Mouse (Mus musculus) CH12.LX (cell line): ENCODE results near the gene Syngap1. TPM values are rescaled to one million over a fixed set of nuclear protein-coding genes. Genes with fewer than 3 reads are reported as not detected.

Experiments
- DNase-seq: peaks from one replicate; pipeline ENCODE4 v3.0.0-alpha.2; 2013; ENCODE audit errors: extremely low read depth
- H3K27ac ChIP-seq: 2 replicates; pipeline ENCODE4 v1.5.1; 2012; ENCODE audit warnings: low read depth, mild to moderate bottlenecking, control low read depth, moderate library complexity; ENCODE audit not compliant: insufficient read depth
- H3K27me3 ChIP-seq: replicated peaks from 2 replicates; pipeline ENCODE3; 2012; ENCODE audit warnings: inconsistent platforms
- H3K36me3 ChIP-seq, 2 experiments: replicated peaks in 1 of 2; 2 replicates each; pipeline versions ENCODE3 to v1.6.1; 2012; ENCODE audit warnings: inconsistent platforms in 1 of 2, low read length in 1 of 2, mild to moderate bottlenecking in 1 of 2, mixed read lengths in 1 of 2, moderate library complexity in 1 of 2; ENCODE audit not compliant: control insufficient read depth in 1 of 2, insufficient read depth in 1 of 2
- H3K4me1 ChIP-seq, 2 experiments: 2 replicates each; pipeline ENCODE4 v1.6.1; 2012; ENCODE audit warnings: inconsistent platforms in 1 of 2, moderate library complexity in 1 of 2; ENCODE audit not compliant: insufficient read depth in 2 of 2, control insufficient read depth in 1 of 2
- H3K4me2 ChIP-seq: 2 replicates; pipeline ENCODE4 v1.6.1; 2012; ENCODE audit warnings: low read depth, mild to moderate bottlenecking, control low read depth; ENCODE audit not compliant: poor library complexity, insufficient read depth, severe bottlenecking
- H3K4me3 ChIP-seq, 3 experiments: fragments of 150-350 bp in 1 of 3; sonication (generic) in 1 of 3; replicated peaks in 1 of 3; 2 replicates each; pipeline versions ENCODE3 to v1.5.1; 2011 to 2012; ENCODE audit warnings: low read depth in 2 of 3, low read length in 2 of 3, mild to moderate bottlenecking in 2 of 3, moderate library complexity in 2 of 3, control low read depth in 1 of 3, improper control_type of control experiment in 1 of 3, inconsistent platforms in 1 of 3, mixed read lengths in 1 of 3; ENCODE audit not compliant: poor library complexity in 1 of 3
- H3K79me2 ChIP-seq: replicated peaks from 2 replicates; pipeline ENCODE4 v1.6.1; 2012; ENCODE audit warnings: mild to moderate bottlenecking, moderate library complexity; ENCODE audit not compliant: control insufficient read depth, poor library complexity, insufficient read depth, severe bottlenecking; ENCODE audit errors: extremely low read depth
- H3K9ac ChIP-seq: 2 replicates; pipeline ENCODE4 v1.6.1; 2012; ENCODE audit warnings: low read depth, mild to moderate bottlenecking, control low read depth, moderate library complexity; ENCODE audit not compliant: insufficient read depth
- H3K9me3 ChIP-seq: replicated peaks from 2 replicates; pipeline ENCODE3; 2012; ENCODE audit warnings: low read length, inconsistent platforms, mixed read lengths
- BHLHE40 ChIP-seq: IDR thresholded peaks from 2 replicates; pipeline ENCODE4 v1.6.1; 2011; ENCODE audit warnings: mild to moderate bottlenecking, low read depth, low read length, improper control_type of control experiment
- CHD1 ChIP-seq: IDR thresholded peaks from 2 replicates; pipeline ENCODE4 v1.6.1; 2012; ENCODE audit warnings: low read depth, low read length, improper control_type of control experiment, inconsistent platforms
- CHD2 ChIP-seq: IDR thresholded peaks from 2 replicates; pipeline ENCODE4 v1.6.1; 2011; ENCODE audit warnings: low read length, improper control_type of control experiment
- CTCF ChIP-seq, 2 experiments: IDR thresholded peaks in 1 of 2; conservative IDR thresholded peaks in 1 of 2; 2 replicates each; pipeline ENCODE4 v1.5.1; 2011 to 2012; ENCODE audit warnings: low read depth in 2 of 2, low read length in 2 of 2, improper control_type of control experiment in 1 of 2, inconsistent platforms in 1 of 2, mild to moderate bottlenecking in 1 of 2, moderate library complexity in 1 of 2
- E2F4 ChIP-seq: IDR thresholded peaks from 2 replicates; pipeline ENCODE4 v1.6.1; 2011; ENCODE audit warnings: low read depth, low read length, improper control_type of control experiment; ENCODE audit not compliant: insufficient replicate concordance
- EP300 ChIP-seq: IDR thresholded peaks from 2 replicates; pipeline ENCODE4 v1.6.1; 2011; ENCODE audit warnings: low read length, improper control_type of control experiment
- GABPA ChIP-seq: IDR thresholded peaks from 2 replicates; pipeline ENCODE4 v1.6.1; 2012; ENCODE audit warnings: low read depth, low read length, improper control_type of control experiment, inconsistent platforms; ENCODE audit not compliant: insufficient replicate concordance
- HCFC1 ChIP-seq: IDR thresholded peaks from 2 replicates; pipeline ENCODE4 v1.6.1; 2012; ENCODE audit warnings: low read depth, mild to moderate bottlenecking, inconsistent platforms, low read length, improper control_type of control experiment
- IRF4 ChIP-seq: IDR thresholded peaks from 2 replicates; pipeline ENCODE4 v1.6.1; 2014; ENCODE audit warnings: low read depth, mild to moderate bottlenecking, inconsistent platforms, low read length, improper control_type of control experiment
- JUN ChIP-seq: IDR thresholded peaks from 2 replicates; pipeline ENCODE4 v1.6.1; 2011; ENCODE audit warnings: low read depth, mild to moderate bottlenecking, low read length, improper control_type of control experiment, moderate library complexity; ENCODE audit not compliant: insufficient read depth
- JUND ChIP-seq: conservative IDR thresholded peaks from 2 replicates; pipeline ENCODE4 v1.6.1; 2011; ENCODE audit warnings: low read depth, low read length, improper control_type of control experiment
- MAFK ChIP-seq: IDR thresholded peaks from 2 replicates; pipeline ENCODE4 v1.6.1; 2011; ENCODE audit warnings: low read length, improper control_type of control experiment; ENCODE audit not compliant: insufficient replicate concordance
- MAX ChIP-seq: IDR thresholded peaks from 2 replicates; pipeline ENCODE4 v1.6.1; 2011; ENCODE audit warnings: low read length, improper control_type of control experiment
- MEF2A ChIP-seq: IDR thresholded peaks from 2 replicates; pipeline ENCODE4 v1.6.1; 2014; ENCODE audit warnings: low read depth, mild to moderate bottlenecking, inconsistent platforms, low read length, improper control_type of control experiment, borderline replicate concordance
- MYC ChIP-seq: IDR thresholded peaks from 2 replicates; pipeline ENCODE4 v1.6.1; 2011; ENCODE audit warnings: low read depth, mild to moderate bottlenecking, improper control_type of control experiment, low read length
- NELFE ChIP-seq: IDR thresholded peaks from 2 replicates; pipeline ENCODE4 v1.6.1; 2011; ENCODE audit warnings: low read depth, low read length, improper control_type of control experiment
- NRF1 ChIP-seq: IDR thresholded peaks from 2 replicates; pipeline ENCODE4 v1.6.1; 2014; ENCODE audit warnings: low read depth, mild to moderate bottlenecking, inconsistent platforms, low read length, improper control_type of control experiment, moderate library complexity
- PAX5 ChIP-seq: IDR thresholded peaks from 2 replicates; pipeline ENCODE4 v1.6.1; 2012; ENCODE audit warnings: low read length, inconsistent platforms, mixed read lengths
- POLR2AphosphoS2 ChIP-seq: IDR thresholded peaks from 2 replicates; pipeline ENCODE4 v1.6.1; 2011; ENCODE audit warnings: low read depth, low read length, improper control_type of control experiment
- RAD21 ChIP-seq: IDR thresholded peaks from 2 replicates; pipeline ENCODE4 v1.6.1; 2011; ENCODE audit warnings: low read depth, mild to moderate bottlenecking, low read length, improper control_type of control experiment, moderate library complexity
- TCF12 ChIP-seq: IDR thresholded peaks from 2 replicates; pipeline ENCODE4 v1.6.1; 2014; ENCODE audit warnings: low read depth, mild to moderate bottlenecking, inconsistent platforms, low read length, improper control_type of control experiment
- UBTF ChIP-seq: IDR thresholded peaks from 2 replicates; pipeline ENCODE4 v1.6.1; 2012; ENCODE audit warnings: low read depth, mild to moderate bottlenecking, inconsistent platforms, low read length, improper control_type of control experiment, moderate library complexity
- USF1 ChIP-seq: IDR thresholded peaks from 2 replicates; pipeline ENCODE4 v1.6.1; 2014; ENCODE audit warnings: low read depth, mild to moderate bottlenecking, inconsistent platforms, low read length, improper control_type of control experiment
- USF2 ChIP-seq: conservative IDR thresholded peaks from 2 replicates; pipeline ENCODE4 v1.6.1; 2011; ENCODE audit warnings: low read depth, low read length, improper control_type of control experiment
- ZC3H11A ChIP-seq: IDR thresholded peaks from 2 replicates; pipeline ENCODE4 v1.6.1; 2012; ENCODE audit warnings: low read depth, mild to moderate bottlenecking, inconsistent platforms, low read length, improper control_type of control experiment
- ZKSCAN1 ChIP-seq: IDR thresholded peaks from 2 replicates; pipeline ENCODE4 v1.6.1; 2012; ENCODE audit warnings: low read depth, inconsistent platforms, low read length, improper control_type of control experiment, borderline replicate concordance
- ZMIZ1 ChIP-seq: IDR thresholded peaks from 2 replicates; pipeline ENCODE4 v1.6.1; 2012; ENCODE audit warnings: low read depth, mild to moderate bottlenecking, inconsistent platforms, low read length, improper control_type of control experiment
- ZNF384 ChIP-seq: IDR thresholded peaks from 2 replicates; pipeline ENCODE4 v1.6.1; 2012; ENCODE audit warnings: low read depth, low read length, improper control_type of control experiment, inconsistent platforms
- dilution Hi-C: fragments of 300-500 bp; cut with MboI; formaldehyde crosslinking; loops from 2 replicates; pipeline ENCODE4 v1.14.3; 2020; ENCODE audit warnings: low sequenced_read_pairs; ENCODE audit not compliant: extremely low pct_unique_long_range_greater_than_20kb, extremely low pct_ligation_motif_present
- in situ Hi-C: fragments of 300-500 bp; cut with MboI; formaldehyde crosslinking; loops from 3 replicates; pipeline ENCODE4 v1.14.3; 2019; ENCODE audit warnings: low sequenced_read_pairs, low pct_ligation_motif_present, low pct_unique_long_range_greater_than_20kb, mixed read lengths
- polyA plus RNA-seq: library from polyadenylated mRNA; unstranded; fragments of >175 nt; gene quantifications from 2 replicates; pipeline ENCODE4 v1.2.1, GENCODE M21; 2012; ENCODE audit warnings: low read depth; ENCODE audit not compliant: insufficient read length
- total RNA-seq, 2 experiments: library from RNA; depleted of rRNA; stranded (reverse); fragments of 300-350 nt in 1 of 2; fragments of >200 nt in 1 of 2; gene quantifications; 2 replicates each; pipeline ENCODE4 v1.2.3; 2012 to 2014

The Syngap1 gene
- total and polyA plus RNA-seq, 3 experiments = 1.3 to 2.4 TPM; not detected in 1

DNA sequence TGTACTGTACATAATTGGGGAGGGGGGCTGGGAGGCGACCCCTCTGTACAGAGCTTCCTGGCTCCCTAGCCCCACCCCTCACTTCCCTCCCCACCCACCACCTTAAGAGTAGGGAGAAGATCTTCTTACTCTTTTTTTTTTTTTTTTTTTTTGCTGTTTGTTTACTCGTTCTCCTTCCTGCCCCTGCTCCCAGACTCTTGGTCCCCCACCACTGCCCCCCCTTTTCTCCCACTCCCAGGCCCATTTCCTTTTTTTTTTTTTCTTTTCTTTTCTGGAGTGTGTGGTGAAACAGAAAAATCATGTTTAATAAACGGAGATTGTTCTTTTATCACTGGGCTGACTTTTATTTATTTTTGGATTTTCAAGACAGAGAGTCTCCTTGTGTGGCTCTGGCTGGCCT is 31.1 kb downstream of the Syngap1 start:
- H3K27me3 ChIP-seq = peaks cover 4% of the 10 kb centered on the region
- H3K9me3 ChIP-seq = no peaks in the 10 kb centered on the region
- peak overlapping the region; percentile 95 for H3K4me2 ChIP-seq
- peak overlapping the region; percentile 90 to 95 (median 92) for H3K4me3 ChIP-seq
- peak overlapping the region; percentile 92 for H3K9ac ChIP-seq
- in situ Hi-C loops = no loop called here
- H3K36me3 ChIP-seq = peaks cover 23 to 30% of the 10 kb centered on the region in 2 experiments
- H3K4me1 ChIP-seq = peaks cover 17 to 41% of the 10 kb centered on the region in 2 experiments
- no peak overlapping the region for H3K27ac ChIP-seq
- no peak for DNase-seq
- TF ChIP-seq NRF1 = no peak
- TF ChIP-seq JUND = no peak
- no peak for TF ChIP-seq JUN
- TF ChIP-seq ZNF384 = peak; percentile 20; the same call in 1 of the 2 replicates
- TF ChIP-seq ZKSCAN1 = no peak
- no peak for TF ChIP-seq USF1
- TF ChIP-seq USF2 = no peak
- TF ChIP-seq E2F4 = no peak
- dilution Hi-C loops = no loop called here
- peaks cover 21% of the 10 kb centered on the region for H3K79me2 ChIP-seq

DNA sequence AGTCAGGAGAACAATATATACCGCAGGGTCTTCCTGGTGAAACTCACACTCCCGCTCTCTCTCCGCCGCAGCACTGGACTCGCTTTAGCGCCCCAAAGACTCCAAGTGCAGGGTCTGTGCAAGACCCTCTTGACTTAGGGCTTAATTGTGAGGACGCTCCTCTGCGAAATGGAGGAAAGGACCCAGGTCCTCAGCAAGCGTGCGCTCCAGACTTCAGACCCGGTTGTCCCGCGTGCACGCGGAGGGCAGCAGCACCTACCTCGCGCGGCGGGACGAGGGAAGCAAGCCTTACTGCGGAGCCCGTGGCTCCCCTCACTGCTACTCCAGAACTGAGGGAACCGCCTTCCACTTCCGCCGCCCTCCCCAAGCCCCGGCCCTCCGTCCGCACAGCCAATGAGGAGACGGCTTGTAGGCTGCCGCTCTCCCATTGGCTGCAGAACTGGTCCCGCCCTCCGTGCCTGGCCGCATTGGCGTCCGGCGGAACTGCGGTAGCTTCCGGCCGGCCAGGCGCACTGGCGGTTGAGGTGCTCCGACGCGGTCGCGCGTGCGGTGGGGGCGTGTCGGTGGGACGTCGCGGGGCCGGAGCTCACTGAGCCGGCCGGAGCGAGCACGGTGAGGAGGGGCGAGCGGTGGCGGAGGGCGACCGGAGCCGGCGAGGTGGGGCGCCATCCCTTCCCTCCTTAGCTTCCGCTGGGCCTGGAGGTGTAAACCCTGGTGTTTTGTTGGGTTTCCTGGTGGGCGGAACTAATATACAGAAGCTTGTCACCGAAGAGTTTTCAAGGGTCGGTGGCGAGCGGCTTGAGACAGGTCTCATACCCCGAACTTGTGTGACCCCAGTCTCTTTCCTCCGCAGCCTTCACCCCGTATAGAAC is 31.9 kb downstream of the Syngap1 start, which contains the start of gene Zbtb9:
Gene Zbtb9 (plus strand): TSS at position 465 of the 872 bp plus-strand sequence.
- peak within 1 kb of the TSS; percentile 90 to 95 (median 92) for H3K4me3 ChIP-seq
- DNase-seq = peak; percentile 94
- H3K27ac ChIP-seq = peak within 1 kb of the TSS; percentile 36; the same call in 1 of the 2 replicates
- peak within 1 kb of the TSS; percentile 95 for H3K4me2 ChIP-seq
- peaks cover 2% of the 10 kb centered on the region for H3K9me3 ChIP-seq
- H3K4me1 ChIP-seq = peaks cover 17 to 42% of the 10 kb centered on the region in 2 experiments
- dilution Hi-C loops (no loop called here), in situ Hi-C loops (no loop called here)
- peaks cover 2% of the 10 kb centered on the region for H3K27me3 ChIP-seq
- peaks cover 21% of the 10 kb centered on the region for H3K79me2 ChIP-seq
- peaks cover 26 to 37% of the 10 kb centered on the region in 2 experiments for H3K36me3 ChIP-seq
- peak within 1 kb of the TSS; percentile 92 for H3K9ac ChIP-seq
- TF ChIP-seq ZNF384 = no peak
- no peak for TF ChIP-seq CHD1
- TF ChIP-seq IRF4 = peak; percentile 14; the same call in 1 of the 2 replicates
- TF ChIP-seq CTCF (conservative IDR thresholded peaks at IDR 0.05 in 1 of 2, IDR thresholded peaks at IDR 0.05 in 1 of 2; ENCODE audit: low read depth in 2 of 2, low read length in 2 of 2) = peak in 1 of 2 experiments; percentile 1; a peak in 1 of 4 replicates
- no peak for TF ChIP-seq MAFK
- no peak for TF ChIP-seq UBTF
- TF ChIP-seq MYC = no peak
- no peak for TF ChIP-seq ZKSCAN1
- peak; percentile 60 for TF ChIP-seq NRF1
- TF ChIP-seq JUN = no peak
- no peak for TF ChIP-seq PAX5
- TF ChIP-seq E2F4 = no peak
- peak; percentile 91 for TF ChIP-seq ZMIZ1
- peak; percentile 25; the same call in 1 of the 2 replicates for TF ChIP-seq MAX
- peak; percentile 81; the same call in 1 of the 2 replicates for TF ChIP-seq TCF12
- no peak for TF ChIP-seq USF1
- TF ChIP-seq RAD21 = no peak
- no peak; the same call in 1 of the 2 replicates for TF ChIP-seq MEF2A
- TF ChIP-seq NELFE = peak; percentile 88
- no peak for TF ChIP-seq GABPA
- TF ChIP-seq JUND = no peak
- no peak for TF ChIP-seq EP300
- peak; percentile 91; the same call in 1 of the 2 replicates for TF ChIP-seq POLR2AphosphoS2
- peak; percentile 79; the same call in 1 of the 2 replicates for TF ChIP-seq CHD2
- peak; percentile 82 for TF ChIP-seq HCFC1
- TF ChIP-seq ZC3H11A = no peak
- TF ChIP-seq BHLHE40 = peak; percentile 10; the same call in 1 of the 2 replicates
